ENCODE assay signal across 8 mouse cellular contexts in the genomic region with DNA sequence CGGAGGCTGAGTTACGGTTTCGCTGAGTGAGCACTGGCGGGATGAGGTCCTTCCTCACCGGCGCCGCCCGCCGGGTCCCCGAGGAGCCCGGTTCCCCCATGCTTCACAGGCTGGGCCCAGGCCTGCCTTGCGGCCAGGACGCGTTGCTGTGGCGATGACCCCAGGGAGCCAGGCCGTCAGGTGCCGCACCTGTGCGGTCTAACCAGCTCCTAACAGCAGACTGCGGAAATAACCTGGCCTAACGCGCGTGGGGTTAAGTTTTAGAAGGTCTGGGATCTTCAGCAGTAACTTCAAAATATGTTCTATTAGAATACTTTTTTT. TPM values are rescaled to one million over a fixed set of nuclear protein-coding genes. Genes with fewer than 3 reads are reported as not detected.
DNase-seq lines count a peak whose midpoint lies in the region; ATAC-seq and TF ChIP-seq lines count a peak whose summit lies in the region.

No protein-coding gene starts in this region.

- H3K4me1 ChIP-seq in kidney, embryonic 15.5 days, result peaks cover 23% of the 10 kb centered on the region
- peaks cover 1% of the 10 kb centered on the region; the same call in 1 of the 2 replicates for H3K4me1 ChIP-seq in cortical plate, adult 2 months (ENCODE audit: control insufficient read depth, insufficient read depth, low read length)
- H3K4me1 ChIP-seq in hindbrain, embryonic 15.5 days (replicated peaks), result peaks cover 31% of the 10 kb centered on the region
- peaks cover 29% of the 10 kb centered on the region for H3K4me1 ChIP-seq in midbrain, embryonic 15.5 days

- peak; percentile 54 for ATAC-seq in kidney, embryonic 15.5 days (replicated peaks; ENCODE audit: low FRiP score)
- no peak for ATAC-seq in hindbrain, embryonic 15.5 days (ENCODE audit: low FRiP score, low read depth)
- no peak for ATAC-seq in midbrain, embryonic 15.5 days (replicated peaks)

- peak overlapping the region; percentile 80 for H3K9ac ChIP-seq in kidney, embryonic 15.5 days
- peak overlapping the region; percentile 84 for H3K9ac ChIP-seq in hindbrain, embryonic 15.5 days
- H3K9ac ChIP-seq in midbrain, embryonic 15.5 days, result peak overlapping the region; percentile 66

- H3K9me3 ChIP-seq in kidney, embryonic 15.5 days (replicated peaks), result no peaks in the 10 kb centered on the region
- no peaks in the 10 kb centered on the region for H3K9me3 ChIP-seq in hindbrain, embryonic 15.5 days
- no peaks in the 10 kb centered on the region for H3K9me3 ChIP-seq in midbrain, embryonic 15.5 days

- peak overlapping the region; percentile 79 for H3K4me2 ChIP-seq in kidney, embryonic 15.5 days
- H3K4me2 ChIP-seq in hindbrain, embryonic 15.5 days, result peak overlapping the region; percentile 67
- H3K4me2 ChIP-seq in midbrain, embryonic 15.5 days, result peak overlapping the region; percentile 77

- DNase-seq in kidney, adult 18-20 months, result no peak
- DNase-seq in thymus, adult 18-20 months, result no peak
- no peak for DNase-seq in Muller cell, postnatal 12 days (ENCODE audit: inconsistent ontology term)
- DNase-seq in left cerebral cortex, postnatal 10 days (ENCODE audit: extremely low spot score in 1 of 2, low spot score in 2 of 2), result no peak

- TF ChIP-seq CTCF in cortical plate, adult 2 months (IDR thresholded peaks at IDR 0.05; ENCODE audit: extremely low read depth, insufficient read depth, low read length), result no peak

- whole genome bisulfite sequencing in kidney, embryonic 15.5 days, result under 1% methylated on average over 22 of the region's 22 CpGs
- under 1% methylated on average over 22 of the region's 22 CpGs for WGBS in hindbrain, embryonic 15.5 days
- under 1% methylated on average over 22 of the region's 22 CpGs for WGBS in midbrain, embryonic 15.5 days

- TF ChIP-seq POLR2A in cortical plate, adult 2 months (IDR thresholded peaks at IDR 0.05; ENCODE audit: extremely low read depth, insufficient read depth, low read length), result no peak

- no peaks in the 10 kb centered on the region for H3K36me3 ChIP-seq in kidney, embryonic 15.5 days
- no peaks in the 10 kb centered on the region for H3K36me3 ChIP-seq in hindbrain, embryonic 15.5 days
- no peaks in the 10 kb centered on the region for H3K36me3 ChIP-seq in midbrain, embryonic 15.5 days (replicated peaks)

- H3K4me3 ChIP-seq in kidney, embryonic 15.5 days (replicated peaks), result peak overlapping the region; percentile 59
- H3K4me3 ChIP-seq in cortical plate, adult 2 months (ENCODE audit: insufficient read depth, low read length), result peak overlapping the region; percentile 81
- peak overlapping the region; percentile 64 for H3K4me3 ChIP-seq in hindbrain, embryonic 15.5 days
- peak overlapping the region; percentile 68 for H3K4me3 ChIP-seq in midbrain, embryonic 15.5 days

- no peaks in the 10 kb centered on the region for H3K27me3 ChIP-seq in kidney, embryonic 15.5 days
- H3K27me3 ChIP-seq in hindbrain, embryonic 15.5 days, result no peaks in the 10 kb centered on the region
- H3K27me3 ChIP-seq in midbrain, embryonic 15.5 days (replicated peaks), result no peaks in the 10 kb centered on the region

- H3K27ac ChIP-seq in kidney, embryonic 15.5 days, result peak overlapping the region; percentile 95
- peak overlapping the region; percentile 24; the same call in 1 of the 2 replicates for H3K27ac ChIP-seq in cortical plate, adult 2 months (ENCODE audit: insufficient read depth, low read length)
- peak overlapping the region; percentile 99 for H3K27ac ChIP-seq in hindbrain, embryonic 15.5 days (replicated peaks)
- peak overlapping the region; percentile 99 for H3K27ac ChIP-seq in midbrain, embryonic 15.5 days

- intact Hi-C loops in left cerebral cortex, postnatal 10 days (cut with DNase I), result loop anchor here (10.0 kb wide), 1 partner anchor 166 kb away; no protein-coding TSS in a partner anchor

RNA-seq across cellular contexts. Expression of a gene that starts 0.9 kb away (rescaled TPM):
- 8.6 and 12.0 TPM in 2 replicates for polyA plus RNA-seq in kidney, embryonic 15.5 days (2015; fragmentation: Nextera tagmentation; extraction: Ambion mirVana)
- 27.5 and 28.5 TPM in 2 replicates for polyA plus RNA-seq in cortical plate, adult 2 months (2012; rRNA removed)
- 17.5 and 18.4 TPM in 2 replicates for polyA plus RNA-seq in hindbrain, embryonic 15.5 days (2015; fragmentation: Nextera tagmentation; extraction: Ambion mirVana)
- 13.6 and 14.1 TPM in 2 replicates for polyA plus RNA-seq in midbrain, embryonic 15.5 days (2015; fragmentation: Nextera tagmentation; extraction: Ambion mirVana)
- 10 to 100 TPM; 26.9 to 30.3 TPM for total RNA-seq in left cerebral cortex, postnatal 10 days (2021)

Comparison
In these comparisons a context has a peak if more than half of its experiments do, and no peak if none do; other contexts are left out.
1. H3K27ac ChIP-seq: peak in every context shown above with its lines; median percentile 99 in hindbrain, embryonic 15.5 days; 99 in midbrain, embryonic 15.5 days; 95 in kidney, embryonic 15.5 days; 24 in cortical plate, adult 2 months.